Mouse (Mus musculus) intestine, embryonic 16.5 days (tissue): ENCODE results near the gene Ctla2b. TPM values are rescaled to one million over a fixed set of nuclear protein-coding genes. Genes with fewer than 3 reads are reported as not detected.

Experiments used
- ATAC-seq: fragments of 200-750 bp; cut with Nextera tagmentation; 2 replicates; pipeline ENCODE4 v1.8.0; 2017; ENCODE audit warnings: moderate TSS enrichment, moderate library complexity
- H3K27ac ChIP-seq: fragments of 300-500 bp; sonication (generic); 2 replicates; pipeline ENCODE4 v1.5.1; 2014; ENCODE audit warnings: mild to moderate bottlenecking, low read length
- H3K27me3 ChIP-seq: fragments of 300-500 bp; sonication (generic); replicated peaks from 2 replicates; pipeline ENCODE4 v1.6.1; 2014; ENCODE audit warnings: low read length, control low read depth, mixed read lengths; ENCODE audit not compliant: control insufficient read depth, insufficient read depth
- H3K36me3 ChIP-seq: fragments of 300-500 bp; sonication (generic); 2 replicates; pipeline ENCODE4 v1.6.1; 2014; ENCODE audit warnings: low read length, control low read depth; ENCODE audit not compliant: control insufficient read depth, insufficient read depth
- H3K4me1 ChIP-seq: fragments of 300-500 bp; sonication (generic); 2 replicates; pipeline ENCODE4 v1.6.1; 2014; ENCODE audit warnings: low read length, control low read depth, mixed read lengths; ENCODE audit not compliant: control insufficient read depth, insufficient read depth
- H3K4me2 ChIP-seq: fragments of 300-500 bp; sonication (generic); 2 replicates; pipeline ENCODE4 v1.6.1; 2014; ENCODE audit warnings: low read depth, low read length, control low read depth
- H3K4me3 ChIP-seq: fragments of 300-500 bp; sonication (generic); 2 replicates; pipeline ENCODE4 v1.5.1; 2014; ENCODE audit warnings: mild to moderate bottlenecking, low read length
- H3K9ac ChIP-seq: fragments of 300-500 bp; sonication (generic); 2 replicates; pipeline ENCODE4 v1.6.1; 2014; ENCODE audit warnings: low read depth, low read length
- H3K9me3 ChIP-seq: fragments of 300-500 bp; sonication (generic); 2 replicates; pipeline ENCODE4 v1.6.1; 2016; ENCODE audit warnings: low read length, control low read depth; ENCODE audit not compliant: control insufficient read depth
- WGBS: fragments of 180-500 bp; shearing (Covaris S2); extraction: QIAGEN DNeasy Blood & Tissue Kit; methylation state at CpG from one replicate; pipeline ENCODE4 v1.1.7; 2014; 5-methylcytosine and 5-hydroxymethylcytosine counted together
- polyA plus RNA-seq: library from polyadenylated mRNA; unstranded; fragments of >200 nt; fragmentation: Nextera tagmentation; extraction: Ambion mirVana; gene quantifications from 2 replicates; pipeline ENCODE4 v1.2.1, GENCODE M21; 2015

Gene Ctla2b
- polyA plus RNA-seq, 1 experiment from 2014 or later, result 2.4 TPM

- 77% methylated on average over 4 of the region's 4 CpGs for WGBS
- no peaks in the 10 kb centered on the region for H3K27me3 ChIP-seq
- H3K27ac ChIP-seq, result no peak overlapping the region
- no peak overlapping the region for H3K4me2 ChIP-seq
- no peak overlapping the region for H3K4me3 ChIP-seq
- no peak for ATAC-seq
- H3K4me1 ChIP-seq, result no peaks in the 10 kb centered on the region
- H3K9me3 ChIP-seq, result no peaks in the 10 kb centered on the region
- H3K9ac ChIP-seq, result no peak overlapping the region
- H3K36me3 ChIP-seq, result no peaks in the 10 kb centered on the region
These were observed 48.8 kb downstream of the Ctla2b start for GRCm38 (mm10) chr13:60848241-60849120.

Other genes with a start within 250 kb of the Ctla2b start
- not detected in 2 replicates for gene BC051665, start 111.1 kb downstream of the Ctla2b start, polyA plus RNA-seq
- not detected in 2 replicates for gene Ctsll3, start 94.6 kb downstream of the Ctla2b start, polyA plus RNA-seq
- 0.18 and 0.22 TPM in 2 replicates for gene 4930486L24Rik, start 33.0 kb downstream of the Ctla2b start, polyA plus RNA-seq
- 0.15 TPM in 1 of 2 replicates, not detected in the other for gene Gm49392, start 553 bp downstream of the Ctla2b start, polyA plus RNA-seq
- gene Tpbpb, start 7.4 kb upstream of the Ctla2b start, polyA plus RNA-seq, result not detected in 2 replicates
- not detected in 2 replicates for gene Gm49393, start 38.1 kb upstream of the Ctla2b start, polyA plus RNA-seq
- 0.12 and 0.65 TPM in 2 replicates for gene Gm49391, start 39.1 kb upstream of the Ctla2b start, polyA plus RNA-seq
- gene Ctla2a, start 39.2 kb upstream of the Ctla2b start, polyA plus RNA-seq, result 22.9 and 23.3 TPM in 2 replicates
- gene Tpbpa, start 44.5 kb upstream of the Ctla2b start, polyA plus RNA-seq, result not detected in 2 replicates
- not detected in 2 replicates for gene Ctsj, start 108.5 kb upstream of the Ctla2b start, polyA plus RNA-seq
- gene Ctsq, start 143.2 kb upstream of the Ctla2b start, polyA plus RNA-seq, result not detected in 2 replicates